Mouse (Mus musculus): ENCODE results near the gene Cd5.

Gene Cd5

GRCm38 (mm10) chr19:10729889-10730288 is 8.9 kb downstream of the Cd5 start:
- no peak for DNase-seq (ENCODE audit: low read depth, low spot score)

GRCm38 (mm10) chr19:10724629-10725363 is 14.0 kb downstream of the Cd5 start:
- no peak for DNase-seq (ENCODE audit: low read depth, low spot score)

GRCm38 (mm10) chr19:10723649-10724048 is 15.2 kb downstream of the Cd5 start:
- no peak for DNase-seq (ENCODE audit: low read depth, low spot score)

DNA sequence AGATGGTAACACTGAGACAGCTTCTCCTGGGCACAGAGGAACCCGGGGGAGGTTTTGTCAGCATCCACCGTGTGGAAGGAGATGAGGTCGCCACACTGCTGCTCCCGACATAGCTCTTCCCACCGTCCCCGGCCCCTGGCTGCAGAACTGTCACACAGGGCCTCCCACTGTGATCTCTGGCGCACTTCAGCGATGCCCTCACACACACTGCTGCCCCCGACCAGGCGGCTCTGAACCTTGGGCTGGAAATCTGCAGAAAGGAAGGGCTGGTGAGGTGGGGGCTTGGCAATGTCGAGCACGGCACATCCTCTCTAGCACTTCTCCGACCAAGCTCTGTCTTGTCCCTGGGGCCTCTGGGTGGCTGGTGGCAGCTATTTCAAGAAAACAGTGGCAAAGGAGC is 15.7 kb downstream of the Cd5 start:
- no peak for DNase-seq (ENCODE audit: low read depth, low spot score)

DNA sequence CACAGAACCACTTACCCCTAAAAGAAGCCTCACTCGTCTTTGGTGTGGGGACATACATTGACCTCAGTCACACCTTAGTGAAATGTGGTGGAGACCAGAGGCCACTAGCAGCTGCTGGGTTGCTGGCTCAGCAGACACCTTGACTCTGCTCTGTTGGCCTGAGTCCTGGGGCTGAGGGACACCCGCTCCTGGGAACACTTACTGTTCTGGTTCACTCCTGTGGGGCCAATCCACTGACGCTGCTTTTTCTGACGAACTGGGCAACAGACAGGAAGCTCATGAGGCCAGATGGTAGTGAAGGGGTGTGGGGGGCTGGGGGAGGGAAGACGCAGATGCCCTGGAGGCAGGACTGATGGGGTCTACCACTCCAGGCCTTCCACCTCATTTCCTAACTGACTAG is 17.7 kb downstream of the Cd5 start:
- no peak for DNase-seq (ENCODE audit: low read depth, low spot score)

GRCm38 (mm10) chr19:10720524-10720923 is 18.3 kb downstream of the Cd5 start:
- no peak for DNase-seq (ENCODE audit: low read depth, low spot score)

GRCm38 (mm10) chr19:10719751-10720150 is 19.1 kb downstream of the Cd5 start:
- DNase-seq (ENCODE audit: low read depth, low spot score) = no peak

DNA sequence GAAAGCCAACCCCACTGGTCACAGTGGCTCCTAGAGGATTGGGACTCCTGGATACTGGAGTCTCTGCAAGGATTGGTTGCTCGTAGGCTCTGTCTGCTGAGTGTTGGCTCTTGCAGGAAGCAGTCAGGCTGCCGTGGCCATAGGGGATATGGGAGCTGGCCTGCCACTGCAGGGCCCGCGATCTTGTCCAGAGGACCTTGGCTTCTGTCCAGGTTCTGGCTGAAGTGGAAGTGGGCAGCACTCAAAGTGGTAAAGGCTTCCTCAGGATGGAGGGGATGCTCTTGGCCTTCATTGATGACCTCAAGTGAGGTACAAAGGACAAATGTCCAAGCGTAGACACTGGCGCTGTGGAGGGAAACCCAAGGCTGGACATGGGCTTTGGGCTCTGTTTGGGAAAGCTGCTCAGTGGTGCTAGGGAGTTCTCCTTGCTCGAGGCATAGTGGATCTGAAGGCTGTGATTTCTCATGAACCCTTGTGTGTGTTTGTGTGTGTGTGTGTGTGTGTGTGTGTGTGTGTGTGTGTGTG is 20.5 kb downstream of the Cd5 start:
- no peak for DNase-seq (ENCODE audit: low read depth, low spot score)

DNA sequence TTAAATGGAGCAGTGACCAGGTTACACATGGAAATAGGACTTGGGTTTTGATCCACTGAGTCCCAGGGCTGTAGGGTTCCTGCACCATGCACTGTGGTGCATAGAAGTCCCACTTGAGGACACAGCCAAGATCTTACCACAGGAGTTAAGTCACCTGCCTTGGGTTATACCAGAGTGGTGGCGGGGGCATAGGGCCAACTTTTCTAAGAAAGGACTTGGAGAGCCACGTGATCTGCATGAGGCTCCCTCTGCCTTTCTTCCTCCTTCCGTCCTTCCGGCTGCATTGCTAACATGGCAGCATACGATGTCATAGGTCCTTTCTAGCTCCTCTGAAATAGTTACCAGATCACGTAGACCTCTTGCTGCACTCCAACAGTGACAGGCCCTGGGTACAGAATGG is 23.3 kb downstream of the Cd5 start:
- DNase-seq (ENCODE audit: low read depth, low spot score) = no peak

DNA sequence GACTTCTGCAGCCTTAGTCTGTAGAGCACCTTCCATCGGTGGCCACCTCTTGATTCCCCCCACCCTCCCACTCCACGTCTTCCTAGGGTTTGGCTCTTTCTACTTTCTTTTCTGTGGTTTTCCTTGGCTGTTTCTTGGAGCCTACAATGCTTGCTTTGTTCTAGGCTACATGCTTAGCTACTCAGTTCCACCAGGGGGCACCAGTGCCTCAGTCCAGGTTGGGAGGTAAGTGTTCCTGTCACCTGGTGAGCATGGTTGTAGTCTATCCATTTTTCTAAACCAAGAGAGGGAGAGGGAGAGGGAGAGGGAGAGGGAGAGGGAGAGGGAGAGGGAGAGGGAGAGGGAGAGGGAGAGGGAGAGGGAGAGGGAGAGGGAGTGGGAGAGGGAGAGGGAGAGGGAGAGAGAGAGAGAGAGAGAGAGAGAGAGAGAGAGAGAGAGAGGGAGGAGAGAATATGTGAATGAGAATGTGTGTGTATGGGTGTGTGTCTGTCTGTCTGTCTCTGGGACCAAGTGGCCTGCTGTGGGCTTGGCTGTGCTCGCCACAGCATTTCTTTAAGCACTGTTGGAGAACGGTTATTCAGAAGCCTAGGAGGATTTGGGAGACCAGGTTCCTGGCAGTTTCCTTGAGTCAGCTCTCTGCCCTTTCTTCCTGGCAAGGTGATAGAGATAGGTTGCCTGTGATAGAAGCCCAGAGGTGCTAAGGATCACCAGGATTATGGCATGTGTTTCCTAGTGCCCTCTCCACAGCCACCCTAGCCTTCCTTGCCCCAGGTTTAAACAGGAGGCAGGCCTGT is 23.9 kb downstream of the Cd5 start:
- no peak for DNase-seq (ENCODE audit: low read depth, low spot score)

- no peak for DNase-seq (ENCODE audit: low read depth, low spot score)
Measured at GRCm38 (mm10) chr19:10714168-10714567, 24.6 kb downstream of the Cd5 start.

GRCm38 (mm10) chr19:10713551-10713950 is 25.3 kb downstream of the Cd5 start:
- no peak for DNase-seq (ENCODE audit: low read depth, low spot score)

- no peak for DNase-seq (ENCODE audit: low read depth, low spot score)
Measured at GRCm38 (mm10) chr19:10712646-10713045, 26.2 kb downstream of the Cd5 start.

DNA sequence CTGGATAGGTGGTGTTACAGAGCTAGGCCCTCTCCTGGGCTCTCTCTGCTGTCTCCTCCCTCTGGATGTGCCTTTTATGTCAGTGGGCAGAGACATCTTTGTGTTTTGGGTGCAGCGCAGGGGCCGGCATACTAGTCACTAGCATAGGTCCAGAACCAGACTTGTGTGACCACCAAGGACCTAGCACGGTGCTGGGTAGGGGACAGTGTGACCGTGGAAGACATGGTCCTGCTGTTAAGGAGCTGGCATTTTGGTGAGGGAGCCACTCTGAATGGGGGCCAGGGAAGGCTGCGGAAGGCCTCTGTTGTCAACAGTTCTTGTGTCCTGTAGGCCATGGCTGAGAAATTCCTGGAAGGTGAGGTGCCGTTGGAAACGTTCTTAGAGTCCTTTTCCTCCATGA is 26.6 kb downstream of the Cd5 start:
- DNase-seq (ENCODE audit: low read depth, low spot score) = no peak

GRCm38 (mm10) chr19:10710751-10711150 is 28.1 kb downstream of the Cd5 start:
- no peak for DNase-seq (ENCODE audit: low read depth, low spot score)

DNA sequence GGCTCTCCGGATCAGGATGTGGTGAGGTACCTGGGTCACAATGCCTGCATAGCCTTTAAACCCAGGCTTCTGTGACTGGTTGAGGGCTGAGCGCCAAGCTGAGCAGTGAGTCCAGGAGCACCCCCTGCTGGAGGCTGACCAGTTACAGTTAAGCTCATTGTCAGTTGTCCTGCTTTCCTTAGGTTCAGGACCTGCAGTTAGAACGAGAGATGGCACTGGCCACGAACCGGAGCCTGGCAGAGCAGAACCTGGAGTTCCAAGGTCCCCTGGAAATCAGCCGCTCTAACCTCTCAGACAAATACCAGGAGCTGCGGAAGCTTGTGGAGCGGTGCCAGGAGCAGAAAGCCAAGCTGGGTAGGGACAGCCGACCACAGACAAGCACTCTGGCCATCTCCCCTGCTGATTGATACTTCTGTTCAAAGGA is 28.7 kb downstream of the Cd5 start:
- peak; percentile 67 for DNase-seq (ENCODE audit: low read depth, low spot score)

GRCm38 (mm10) chr19:10709360-10710087 is 29.3 kb downstream of the Cd5 start:
- peak; percentile 89 for DNase-seq (ENCODE audit: low read depth, low spot score)

GRCm38 (mm10) chr19:10708900-10709299 is 29.9 kb downstream of the Cd5 start:
- DNase-seq (ENCODE audit: low read depth, low spot score) = no peak

DNA sequence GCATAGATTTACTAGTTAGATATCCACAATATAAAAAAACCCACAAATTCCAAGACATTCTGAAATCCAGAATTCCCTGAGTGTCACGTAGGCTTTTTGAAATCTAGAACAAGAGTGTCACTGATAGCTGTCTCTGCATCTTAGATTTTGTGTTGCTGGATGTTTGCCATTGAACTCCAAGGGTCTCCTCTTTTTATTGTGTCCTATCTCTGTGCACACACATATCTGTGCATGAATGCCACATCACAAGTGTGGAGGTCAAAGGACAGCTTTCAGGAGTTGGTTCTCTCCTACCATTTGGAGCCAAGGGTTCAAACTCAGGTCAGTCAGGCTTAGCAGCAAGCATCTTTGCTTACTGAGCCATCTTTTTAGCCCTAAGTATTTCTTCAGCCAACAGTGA is 30.9 kb downstream of the Cd5 start:
- no peak for DNase-seq (ENCODE audit: low read depth, low spot score)

DNA sequence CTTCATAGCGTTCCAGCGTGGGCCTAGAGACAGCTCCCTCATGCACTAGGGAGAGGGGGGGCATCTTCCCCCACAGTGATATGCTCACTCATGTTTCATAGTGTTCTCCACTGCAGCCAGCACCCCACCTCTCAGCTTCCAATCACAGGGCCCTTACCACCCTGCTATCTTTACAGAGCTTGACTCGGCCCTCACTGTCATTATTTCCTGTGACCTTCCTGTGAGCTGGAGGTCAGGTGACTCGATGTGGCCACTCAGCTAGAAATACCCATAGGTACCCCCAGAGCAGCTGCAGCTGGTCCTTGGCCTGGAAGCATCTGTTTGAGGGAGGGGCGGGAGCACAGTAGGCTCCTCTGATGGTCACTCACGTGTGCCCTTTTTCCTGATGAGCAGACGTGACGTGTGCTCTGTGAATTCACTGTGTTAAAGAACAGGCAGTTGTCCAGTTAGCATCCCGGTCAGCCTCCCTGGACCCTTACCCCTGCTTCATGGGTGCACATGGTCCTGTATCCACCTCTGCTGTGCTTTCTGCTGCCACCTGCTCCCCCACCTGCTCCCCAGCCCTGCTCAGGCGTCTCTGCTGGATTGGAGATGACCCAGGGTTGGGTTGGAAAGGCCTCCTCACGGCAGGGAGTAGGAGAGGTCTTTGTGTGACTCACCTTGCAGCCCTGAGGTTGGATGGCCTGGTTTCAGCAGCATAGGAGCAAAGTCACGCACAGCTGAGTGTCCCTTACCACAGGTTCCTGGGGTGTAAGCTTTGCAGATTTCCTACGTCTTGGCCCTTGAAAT is 31.5 kb downstream of the Cd5 start:
- no peak for DNase-seq (ENCODE audit: low read depth, low spot score)

- DNase-seq (ENCODE audit: low read depth, low spot score) = no peak
Measured at GRCm38 (mm10) chr19:10703470-10703869, 35.3 kb downstream of the Cd5 start.
